ENCODE assay signal across 17 mouse cellular contexts in the genomic region with DNA sequence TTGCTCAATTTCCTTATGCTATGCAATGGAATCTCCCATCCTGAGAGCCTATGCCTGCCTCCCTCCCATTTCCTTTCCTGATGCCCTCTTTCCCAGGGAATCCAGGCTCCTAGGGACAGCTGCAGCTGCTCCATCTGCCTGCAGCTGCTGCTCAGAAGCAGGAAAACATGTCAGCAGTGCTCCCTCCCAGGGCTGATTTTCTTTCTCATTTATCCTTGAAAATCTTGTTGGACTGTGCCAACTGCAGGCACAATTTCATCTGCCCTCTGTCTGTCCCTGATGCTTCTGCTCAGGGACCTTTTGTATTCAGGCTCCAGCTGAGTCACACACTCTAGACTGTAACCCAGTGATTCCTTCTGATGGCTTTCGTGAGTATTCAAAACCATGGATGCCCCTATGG. TPM values are rescaled to one million over a fixed set of nuclear protein-coding genes. Genes with fewer than 3 reads are reported as not detected.
DNase-seq lines count a peak whose midpoint lies in the region; ATAC-seq and TF ChIP-seq lines count a peak whose summit lies in the region.
"Had no signal": no experiment of that assay in that cellular context is flagged by ENCODE, and none has a peak within 500 bp of the region (broad histone marks: within the 10 kb centered on the region; RNA-seq: fewer than 3 reads in every experiment).

No protein-coding gene starts in this region.

- TF ChIP-seq CTCF in stomach, postnatal 0 days (IDR thresholded peaks at IDR 0.05; ENCODE audit: low read depth) = no peak

- no peak overlapping the region for H3K9ac ChIP-seq in forebrain, embryonic 13.5 days
- H3K9ac ChIP-seq in forebrain, embryonic 15.5 days (replicated peaks) = no peak overlapping the region
- no peak overlapping the region for H3K9ac ChIP-seq in stomach, embryonic 14.5 days (replicated peaks; ENCODE audit: low read depth, low read length)
- no peak overlapping the region for H3K9ac ChIP-seq in stomach, postnatal 0 days (ENCODE audit: low read length)
- no peak overlapping the region for H3K9ac ChIP-seq in limb, embryonic 14.5 days (ENCODE audit: low read depth, low read length, severe bottlenecking)
- H3K9ac ChIP-seq: embryonic facial prominence, embryonic 12.5 days; limb, embryonic 12.5 days; lung, embryonic 15.5 days had no signal

- ATAC-seq in forebrain, embryonic 13.5 days = peak; percentile 62; the same call in 1 of the 2 replicates
- no peak for ATAC-seq in forebrain, embryonic 15.5 days (replicated peaks)
- ATAC-seq in stomach, embryonic 14.5 days (ENCODE audit: insufficient number of reproducible peaks, insufficient read depth, low FRiP score, low read depth) = 0 out of 2 replicates have a peak, but pooled peaks have one; percentile 23
- ATAC-seq in stomach, postnatal 0 days (ENCODE audit: low FRiP score, low TSS enrichment) = no peak
- ATAC-seq in limb, embryonic 14.5 days (ENCODE audit: low FRiP score, low read depth) = peak; percentile 85

- H3K4me3 ChIP-seq in forebrain, embryonic 13.5 days = no peak overlapping the region
- H3K4me3 ChIP-seq in forebrain, embryonic 15.5 days = no peak overlapping the region
- H3K4me3 ChIP-seq in stomach, embryonic 14.5 days (ENCODE audit: low read depth, low read length) = no peak overlapping the region
- H3K4me3 ChIP-seq in stomach, postnatal 0 days (ENCODE audit: low read depth, low read length) = no peak overlapping the region
- no peak overlapping the region for H3K4me3 ChIP-seq in limb, embryonic 14.5 days (replicated peaks; ENCODE audit: low read length)
- H3K4me3 ChIP-seq: embryonic facial prominence, embryonic 12.5 days; heart, embryonic 10.5 days; limb, embryonic 12.5 days; lung, embryonic 15.5 days; megakaryocyte, embryonic 14.5 days had no signal

- H3K9me3 ChIP-seq in forebrain, embryonic 13.5 days (replicated peaks) = no peaks in the 10 kb centered on the region
- no peaks in the 10 kb centered on the region for H3K9me3 ChIP-seq in forebrain, embryonic 15.5 days
- H3K9me3 ChIP-seq in stomach, embryonic 14.5 days (ENCODE audit: control insufficient read depth, low read depth, low read length) = no peaks in the 10 kb centered on the region
- no peaks in the 10 kb centered on the region for H3K9me3 ChIP-seq in stomach, postnatal 0 days (ENCODE audit: control insufficient read depth, low read length)
- H3K9me3 ChIP-seq in limb, embryonic 14.5 days (ENCODE audit: control insufficient read depth, low read length) = no peaks in the 10 kb centered on the region
- H3K9me3 ChIP-seq: embryonic facial prominence, embryonic 12.5 days; heart, embryonic 10.5 days; limb, embryonic 12.5 days; lung, embryonic 15.5 days; megakaryocyte, embryonic 14.5 days had no signal

- 0 out of 2 replicates have a peak, but pooled peaks cover 4% of the 10 kb centered on the region for H3K4me1 ChIP-seq in forebrain, embryonic 13.5 days
- 0 out of 2 replicates have a peak, but pooled peaks cover 3% of the 10 kb centered on the region for H3K4me1 ChIP-seq in forebrain, embryonic 15.5 days
- H3K4me1 ChIP-seq in stomach, embryonic 14.5 days (ENCODE audit: control insufficient read depth, insufficient read depth, low read length) = no peaks in the 10 kb centered on the region
- H3K4me1 ChIP-seq in stomach, postnatal 0 days (replicated peaks; ENCODE audit: control insufficient read depth, insufficient read depth) = no peaks in the 10 kb centered on the region
- H3K4me1 ChIP-seq in limb, embryonic 14.5 days (ENCODE audit: control insufficient read depth, insufficient read depth, low read length) = no peaks in the 10 kb centered on the region
- H3K4me1 ChIP-seq: embryonic facial prominence, embryonic 12.5 days; heart, embryonic 10.5 days; limb, embryonic 12.5 days; lung, embryonic 15.5 days; megakaryocyte, embryonic 14.5 days had no signal

- H3K27me3 ChIP-seq in forebrain, embryonic 13.5 days = no peaks in the 10 kb centered on the region
- H3K27me3 ChIP-seq in forebrain, embryonic 15.5 days = no peaks in the 10 kb centered on the region
- no peaks in the 10 kb centered on the region for H3K27me3 ChIP-seq in stomach, embryonic 14.5 days (ENCODE audit: control insufficient read depth, insufficient read depth, low read length)
- no peaks in the 10 kb centered on the region for H3K27me3 ChIP-seq in stomach, postnatal 0 days (ENCODE audit: control insufficient read depth, insufficient read depth, low read length)
- H3K27me3 ChIP-seq in limb, embryonic 14.5 days (ENCODE audit: control insufficient read depth, insufficient read depth, low read length) = no peaks in the 10 kb centered on the region
- H3K27me3 ChIP-seq: embryonic facial prominence, embryonic 12.5 days; limb, embryonic 12.5 days; lung, embryonic 15.5 days had no signal

- H3K4me2 ChIP-seq in forebrain, embryonic 13.5 days = no peak overlapping the region
- no peak overlapping the region for H3K4me2 ChIP-seq in forebrain, embryonic 15.5 days (replicated peaks)
- H3K4me2 ChIP-seq in stomach, embryonic 14.5 days (replicated peaks; ENCODE audit: low read depth, low read length) = no peak overlapping the region
- no peak overlapping the region for H3K4me2 ChIP-seq in stomach, postnatal 0 days (replicated peaks; ENCODE audit: low read depth)
- H3K4me2 ChIP-seq in limb, embryonic 14.5 days (replicated peaks; ENCODE audit: low read depth, low read length, severe bottlenecking) = no peak overlapping the region
- H3K4me2 ChIP-seq: embryonic facial prominence, embryonic 12.5 days; limb, embryonic 12.5 days; lung, embryonic 15.5 days had no signal

- no peak for TF ChIP-seq EP300 in stomach, postnatal 0 days (optimal IDR thresholded peaks at IDR 0.05)

- no peak for TF ChIP-seq POLR2A in limb, embryonic 14.5 days (IDR thresholded peaks at IDR 0.05; ENCODE audit: borderline replicate concordance, extremely low read depth, insufficient read depth, insufficient read length)

- 73% methylated on average over 1 of the region's 1 CpGs for WGBS in forebrain, embryonic 13.5 days
- WGBS in forebrain, embryonic 15.5 days = 52% methylated on average over 1 of the region's 1 CpGs
- WGBS in stomach, embryonic 14.5 days = 64% methylated on average over 1 of the region's 1 CpGs
- WGBS in stomach, postnatal 0 days = 62% methylated on average over 1 of the region's 1 CpGs
- WGBS in limb, embryonic 14.5 days = 71% methylated on average over 1 of the region's 1 CpGs

- no peak overlapping the region for H3K27ac ChIP-seq in forebrain, embryonic 13.5 days
- no peak overlapping the region for H3K27ac ChIP-seq in forebrain, embryonic 15.5 days (replicated peaks)
- no peak overlapping the region for H3K27ac ChIP-seq in stomach, embryonic 14.5 days (ENCODE audit: low read length)
- H3K27ac ChIP-seq in stomach, postnatal 0 days (replicated peaks) = no peak overlapping the region
- H3K27ac ChIP-seq in limb, embryonic 14.5 days (replicated peaks; ENCODE audit: low read depth, low read length) = no peak overlapping the region
- H3K27ac ChIP-seq: embryonic facial prominence, embryonic 12.5 days; heart, embryonic 10.5 days; limb, embryonic 12.5 days; lung, embryonic 15.5 days had no signal

- DNase-seq in stomach, postnatal 0 days (ENCODE audit: low spot score) = no peak
- DNase-seq in limb, embryonic 14.5 days (ENCODE audit: low spot score) = peak; percentile 38
- DNase-seq in thymus, postnatal 4 days = no peak
- no peak for DNase-seq in layer of hippocampus, adult 9-10 months (ENCODE audit: low spot score)
- no peak for DNase-seq in spleen, postnatal 10 days (ENCODE audit: low spot score in 2 of 2)
- DNase-seq: cerebellum, adult 2 months; layer of hippocampus, adult 9-11 months; spleen, adult 18-20 months had no signal

- H3K36me3 ChIP-seq in forebrain, embryonic 13.5 days (ENCODE audit: poor library complexity, severe bottlenecking) = no peaks in the 10 kb centered on the region
- no peaks in the 10 kb centered on the region for H3K36me3 ChIP-seq in forebrain, embryonic 15.5 days
- no peaks in the 10 kb centered on the region for H3K36me3 ChIP-seq in stomach, embryonic 14.5 days (ENCODE audit: control insufficient read depth, insufficient read depth, low read length)
- H3K36me3 ChIP-seq in stomach, postnatal 0 days (ENCODE audit: control insufficient read depth, insufficient read depth, low read length) = no peaks in the 10 kb centered on the region
- no peaks in the 10 kb centered on the region for H3K36me3 ChIP-seq in limb, embryonic 14.5 days (ENCODE audit: control insufficient read depth, insufficient read depth, low read length)
- H3K36me3 ChIP-seq: embryonic facial prominence, embryonic 12.5 days; heart, embryonic 10.5 days; limb, embryonic 12.5 days; lung, embryonic 15.5 days had no signal

RNA-seq across cellular contexts. Expression of a gene that starts 20.6 kb away (rescaled TPM):
- polyA plus RNA-seq in forebrain, embryonic 13.5 days (2015; fragmentation: Nextera tagmentation; extraction: Ambion mirVana) = 4.4 and 4.7 TPM in 2 replicates
- 4.3 and 5.2 TPM in 2 replicates for polyA plus RNA-seq in forebrain, embryonic 15.5 days (2015; fragmentation: Nextera tagmentation; extraction: Ambion mirVana)
- 0.14 TPM in 1 of 2 replicates, not detected in the other for polyA plus RNA-seq in stomach, embryonic 14.5 days (2014; fragmentation: Nextera tagmentation; extraction: Ambion mirVana)
- polyA plus RNA-seq in stomach, postnatal 0 days (2015; fragmentation: Nextera tagmentation; extraction: Ambion mirVana) = 0.05 TPM in 1 of 2 replicates, not detected in the other
- polyA plus RNA-seq in limb, embryonic 14.5 days (2012; rRNA removed) = not detected in 2 replicates
- polyA plus RNA-seq in limb, embryonic 14.5 days (2014; fragmentation: Nextera tagmentation; extraction: Ambion mirVana) = 0.06 TPM in 1 of 2 replicates, not detected in the other
- polyA plus RNA-seq: kidney, embryonic 14.5 days; lung, embryonic 15.5 days had no signal

RNA-seq across cellular contexts. Expression of a gene that starts 45.3 kb away (rescaled TPM):
- not detected in 2 replicates for polyA plus RNA-seq in forebrain, embryonic 13.5 days (2015; fragmentation: Nextera tagmentation; extraction: Ambion mirVana)
- polyA plus RNA-seq in forebrain, embryonic 15.5 days (2015; fragmentation: Nextera tagmentation; extraction: Ambion mirVana) = not detected in 2 replicates
- not detected in 2 replicates for polyA plus RNA-seq in stomach, embryonic 14.5 days (2014; fragmentation: Nextera tagmentation; extraction: Ambion mirVana)
- polyA plus RNA-seq in stomach, postnatal 0 days (2015; fragmentation: Nextera tagmentation; extraction: Ambion mirVana) = not detected in 2 replicates
- not detected in 2 replicates for polyA plus RNA-seq in limb, embryonic 14.5 days (2012; rRNA removed)
- not detected in 2 replicates for polyA plus RNA-seq in limb, embryonic 14.5 days (2014; fragmentation: Nextera tagmentation; extraction: Ambion mirVana)
- polyA plus RNA-seq: cerebellum, adult 2 months; embryonic facial prominence, embryonic 12.5 days; heart, embryonic 10.5 days; kidney, embryonic 14.5 days; limb, embryonic 12.5 days; lung, embryonic 15.5 days had no signal

Comparison
In these comparisons a context has a peak if more than half of its experiments do, and no peak if none do; other contexts are left out.
1. ATAC-seq: peak in forebrain, embryonic 13.5 days (single experiment), stomach, embryonic 14.5 days (single experiment) and limb, embryonic 14.5 days (single experiment); none in forebrain, embryonic 15.5 days (single experiment) and stomach, postnatal 0 days (single experiment).